Mouse (Mus musculus): Measurements from ENCODE around the gene Rbmx.

GRCm38 (mm10) chrX:57378579-57378978 is 14.3 kb downstream of the Rbmx start:
- TF ChIP-seq CTCF (IDR thresholded peaks at IDR 0.05; ENCODE audit: low read depth, low read length) (no peak), POLR2A (IDR thresholded peaks at IDR 0.05; ENCODE audit: extremely low read depth, insufficient read depth, low read length) (no peak)

Measured in liver, adult 2 months (tissue).